Mouse (Mus musculus) ovary, postnatal 14 days (tissue): ENCODE data around the gene Loxl1.
"Not testable (repeated sequence)": the region's sequence is repeated elsewhere in the genome, so short reads cannot be mapped to it uniquely, and the experiment has no call there.

Experiments used
- DNase-seq: peaks from one replicate; pipeline ENCODE4 v3.0.0; 2022; ENCODE audit warnings: low spot score

Loxl1 gene

DNA sequence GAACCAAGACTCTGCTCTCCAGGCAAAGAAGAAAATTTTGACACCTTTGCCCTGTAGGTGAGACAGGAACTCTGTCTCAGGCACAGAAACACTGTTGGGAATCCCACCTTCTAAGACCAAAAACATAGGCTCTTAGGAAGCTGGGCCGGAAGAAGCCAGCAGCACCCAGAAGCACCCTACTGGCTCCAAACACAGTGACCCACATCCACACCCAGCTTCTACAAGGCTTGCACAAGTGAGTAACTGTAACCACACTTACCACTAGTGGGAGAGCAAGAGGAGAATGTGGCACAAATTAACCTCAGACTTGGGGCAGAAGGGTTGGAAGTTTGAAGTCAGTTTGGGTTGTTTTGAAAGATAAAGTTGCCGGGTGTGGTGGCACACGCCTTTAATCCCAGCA lies 37.2 kb downstream of the Loxl1 start:
- no peak for DNase-seq

DNA sequence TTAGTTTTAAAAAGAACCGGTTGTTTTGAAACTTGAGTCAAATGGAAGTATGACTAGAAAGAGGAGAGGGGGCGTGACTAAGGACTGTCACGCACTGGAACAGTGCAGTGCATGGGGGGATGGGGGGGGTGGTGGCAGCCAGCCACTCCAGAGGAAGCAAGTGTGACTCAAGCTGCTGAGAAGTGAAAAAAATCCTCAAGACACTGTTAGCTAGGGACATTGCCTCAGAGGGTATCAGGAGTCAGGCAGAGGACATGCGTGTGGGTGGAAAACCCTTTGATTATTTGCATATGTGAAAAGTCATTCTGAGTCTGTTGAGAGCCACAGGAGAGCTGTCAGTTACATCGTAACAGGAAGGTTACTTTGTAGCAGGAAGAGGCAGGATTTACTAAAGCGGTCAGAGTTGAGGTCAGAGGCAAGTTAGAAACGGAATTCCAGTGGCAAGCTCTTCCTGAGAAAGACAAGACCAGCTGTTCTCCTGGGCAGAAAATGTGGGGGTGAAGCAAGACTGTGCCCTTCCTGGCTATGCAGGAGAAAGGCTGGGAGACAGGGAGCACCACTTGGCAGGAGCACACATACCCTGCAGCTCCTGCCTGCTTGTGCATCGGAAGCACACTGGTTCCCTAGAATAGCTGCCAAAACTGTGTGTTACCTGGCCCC lies 37.7 kb downstream of the Loxl1 start:
- DNase-seq = no peak

DNA sequence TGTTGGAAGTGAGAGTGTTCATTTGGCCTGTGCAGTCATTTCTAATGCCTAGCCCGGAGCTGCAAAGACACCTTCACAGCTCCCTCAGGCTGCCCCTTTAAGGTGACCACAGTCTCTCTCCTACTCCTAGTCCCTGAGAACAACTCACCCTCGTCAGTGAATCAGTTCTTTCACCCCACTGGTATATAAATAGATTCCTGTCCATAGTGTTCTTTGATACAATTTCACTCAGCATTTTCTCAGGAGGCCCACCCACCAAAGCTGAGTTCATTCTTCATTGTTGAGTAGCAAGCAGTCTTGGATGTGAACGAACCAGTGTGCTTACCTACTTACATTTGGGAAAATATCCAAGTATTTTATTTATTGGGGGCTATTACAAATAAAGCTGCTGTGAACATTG lies 38.4 kb downstream of the Loxl1 start:
- DNase-seq = no peak

DNA sequence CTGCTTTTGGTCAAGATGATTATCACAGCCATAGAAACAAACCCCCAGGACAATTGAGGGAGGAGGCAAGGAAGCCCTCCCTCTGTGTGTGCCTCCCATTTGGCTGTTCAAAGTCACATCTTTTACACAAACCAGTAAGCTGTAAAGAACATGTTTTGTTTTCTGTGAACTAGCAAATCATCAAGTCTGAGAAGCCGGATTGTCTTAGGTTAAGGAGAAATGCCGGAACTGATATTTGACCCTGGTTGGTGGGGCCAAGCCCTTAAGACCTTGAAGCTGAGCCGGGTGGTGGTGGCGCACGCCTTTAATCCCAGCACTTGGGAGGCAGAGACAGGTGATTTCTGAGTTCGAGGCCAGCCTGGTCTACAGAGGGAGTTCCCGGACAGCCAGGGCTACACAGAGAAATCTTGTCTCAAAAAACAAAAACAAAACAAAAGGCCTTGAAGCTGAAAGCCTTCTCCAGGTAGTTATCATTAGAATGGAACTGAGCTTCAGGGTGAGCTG lies 38.8 kb downstream of the Loxl1 start:
- no peak for DNase-seq

DNA sequence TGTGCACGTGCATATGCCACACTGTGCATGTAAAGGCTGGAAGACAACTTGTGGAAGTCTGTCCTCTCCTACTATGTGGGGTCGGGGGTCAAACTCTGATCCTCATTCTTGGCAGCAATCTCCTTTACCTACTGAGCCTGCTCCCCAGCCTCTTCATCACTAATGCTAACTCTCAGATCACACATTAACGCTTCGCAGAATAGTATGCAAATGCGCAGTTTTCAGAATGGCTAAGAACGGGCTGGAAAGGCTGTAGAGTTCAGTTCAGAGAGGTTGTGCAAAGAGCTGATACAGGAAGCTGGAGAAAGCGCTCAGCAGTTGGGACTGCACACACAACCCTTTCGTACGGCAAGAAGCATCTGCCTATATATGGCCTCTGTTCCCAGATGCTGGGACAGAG lies 40.1 kb downstream of the Loxl1 start:
- no peak for DNase-seq

DNA sequence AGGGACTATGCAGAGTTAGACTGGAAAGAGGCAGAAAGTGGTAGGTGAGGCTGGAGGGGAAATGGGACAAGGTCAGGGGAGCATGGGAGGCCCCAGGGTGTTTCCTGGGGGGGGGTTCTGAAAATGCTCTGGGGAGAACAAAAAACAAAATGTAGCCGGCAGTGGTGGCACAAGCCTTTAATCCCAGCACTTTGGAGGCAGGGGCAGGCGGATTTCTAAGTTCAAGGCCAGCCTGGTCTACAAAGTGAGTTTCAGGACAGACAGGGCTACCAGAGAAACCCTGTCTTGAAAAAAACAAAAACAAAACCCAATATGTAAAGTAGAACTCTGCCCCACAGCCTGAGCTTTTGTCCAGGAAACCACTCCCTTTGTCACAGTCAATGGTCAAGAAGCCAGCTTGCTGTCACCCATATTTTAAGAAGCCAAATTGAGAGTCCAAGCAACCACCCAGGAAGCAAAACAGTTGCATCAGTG lies 40.9 kb downstream of the Loxl1 start:
- no peak for DNase-seq

DNA sequence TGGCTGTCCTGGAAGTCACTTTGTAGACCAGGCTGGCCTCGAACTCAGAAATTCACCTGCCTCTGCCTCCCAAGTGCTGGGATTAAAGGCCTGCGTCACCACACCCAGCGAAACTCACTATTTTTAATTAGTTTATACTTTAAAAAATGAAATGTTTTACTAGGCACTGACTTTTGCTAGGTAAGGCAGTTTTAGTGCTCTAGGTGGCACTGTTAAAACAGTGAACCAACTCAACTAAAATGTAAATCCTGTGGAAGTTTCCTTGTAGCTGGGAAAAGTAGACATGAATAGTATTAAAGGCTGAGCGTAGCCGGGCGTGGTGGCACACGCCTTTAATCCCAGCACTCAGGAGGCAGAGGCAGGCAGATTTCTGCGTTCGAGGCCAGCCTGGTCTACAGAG lies 41.4 kb downstream of the Loxl1 start:
- DNase-seq = not testable (repeated sequence)

DNA sequence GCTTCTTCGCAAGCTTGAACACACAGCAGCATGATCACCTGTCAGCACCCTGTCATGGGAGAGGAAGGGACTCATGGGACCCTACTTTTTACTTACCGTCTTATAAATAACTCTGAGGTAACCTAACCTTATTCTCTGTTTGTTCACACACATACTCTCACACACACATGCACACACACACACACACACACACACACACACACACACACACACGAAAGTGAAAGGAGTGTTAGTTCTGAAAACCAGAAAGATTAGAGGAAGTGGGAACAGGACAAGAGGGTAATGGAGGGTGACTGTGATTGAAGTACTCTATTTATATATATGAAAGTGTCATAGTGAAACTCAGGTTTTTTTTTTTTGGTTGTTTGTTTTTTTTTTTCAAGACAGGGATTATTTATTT lies 41.9 kb downstream of the Loxl1 start:
- no peak for DNase-seq

DNA sequence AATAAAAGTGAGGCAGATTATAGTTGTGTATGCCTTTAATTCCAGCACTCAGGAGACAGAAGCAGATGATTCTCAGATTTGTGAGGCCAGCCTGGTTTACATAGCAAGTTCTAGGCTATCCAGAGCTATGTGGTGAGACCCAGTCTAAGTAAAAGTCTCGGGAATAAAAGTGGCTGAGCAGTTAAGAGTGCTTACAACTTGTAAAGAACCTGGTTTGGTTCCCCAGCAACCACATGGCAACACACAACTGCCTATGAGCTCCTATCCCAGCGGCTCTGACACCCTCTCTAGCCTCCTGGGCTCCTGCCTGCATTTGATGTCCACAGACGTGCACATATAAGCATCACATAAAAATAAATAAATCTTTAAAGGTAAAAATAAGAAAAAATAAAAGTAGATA lies 42.9 kb downstream of the Loxl1 start:
- DNase-seq = no peak

DNA sequence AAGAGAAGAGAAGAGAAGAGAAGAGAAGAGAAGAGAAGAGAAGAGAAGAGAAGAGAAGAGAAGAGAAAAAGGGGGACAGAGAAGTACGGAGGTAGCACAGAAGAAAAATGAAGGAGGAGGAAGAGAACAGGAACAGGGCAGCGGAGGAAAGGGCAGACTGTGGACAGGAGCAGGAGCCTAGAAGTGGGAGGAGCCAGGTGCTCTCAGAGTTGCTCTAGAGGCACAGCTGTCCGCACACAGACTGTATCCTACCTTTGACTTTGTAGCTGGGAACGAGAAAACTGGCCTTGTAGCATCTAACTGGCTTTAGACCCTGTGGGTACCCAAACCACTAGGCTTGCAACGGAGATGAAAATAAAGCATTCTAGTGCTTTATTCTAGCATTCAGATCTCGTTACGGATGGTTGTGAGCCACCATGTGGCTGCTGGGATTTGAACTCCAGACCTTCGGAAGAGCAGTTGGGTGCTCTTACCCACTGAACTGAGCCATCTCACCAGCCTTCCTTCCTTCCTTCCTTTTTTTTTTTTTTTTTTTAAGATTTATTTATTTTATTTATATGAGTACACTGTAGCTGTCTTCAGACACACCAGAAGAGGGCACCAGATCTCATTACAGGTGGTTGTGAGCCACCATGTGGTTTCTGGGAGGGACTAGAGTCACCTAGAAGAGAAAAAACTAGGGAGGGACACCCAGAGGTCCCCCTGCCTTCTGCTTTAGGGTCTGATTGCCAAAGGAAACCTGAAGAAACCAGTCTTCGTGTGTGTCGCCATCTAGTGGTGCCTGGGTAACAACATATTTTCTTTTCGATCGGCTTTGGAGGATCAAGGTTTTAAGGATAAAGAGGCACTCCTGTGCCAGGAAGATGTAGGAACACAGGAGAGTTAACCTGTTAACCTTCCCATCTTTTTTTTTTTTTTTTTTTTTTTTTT lies 44.3 kb downstream of the Loxl1 start:
- DNase-seq = peak; percentile 38

DNA sequence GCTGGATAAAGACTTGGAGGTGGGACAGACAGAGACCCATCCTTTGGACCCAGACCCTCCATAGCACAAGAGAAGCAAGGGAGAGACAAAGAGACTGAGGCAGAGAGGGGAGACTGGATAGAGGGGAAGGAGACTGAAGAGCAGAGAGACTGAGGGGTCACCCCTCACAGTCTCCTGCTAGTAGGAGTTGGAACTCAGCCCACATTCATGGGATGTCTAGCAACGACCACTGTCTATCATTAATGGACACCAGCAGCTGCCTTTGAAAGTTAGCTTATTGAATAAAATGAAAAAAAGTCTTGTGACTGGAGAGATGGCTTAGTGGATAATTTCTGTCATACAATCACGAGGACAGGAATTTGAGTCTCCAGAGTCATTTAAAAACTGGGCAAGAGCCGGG lies 45.9 kb downstream of the Loxl1 start:
- DNase-seq = no peak

DNA sequence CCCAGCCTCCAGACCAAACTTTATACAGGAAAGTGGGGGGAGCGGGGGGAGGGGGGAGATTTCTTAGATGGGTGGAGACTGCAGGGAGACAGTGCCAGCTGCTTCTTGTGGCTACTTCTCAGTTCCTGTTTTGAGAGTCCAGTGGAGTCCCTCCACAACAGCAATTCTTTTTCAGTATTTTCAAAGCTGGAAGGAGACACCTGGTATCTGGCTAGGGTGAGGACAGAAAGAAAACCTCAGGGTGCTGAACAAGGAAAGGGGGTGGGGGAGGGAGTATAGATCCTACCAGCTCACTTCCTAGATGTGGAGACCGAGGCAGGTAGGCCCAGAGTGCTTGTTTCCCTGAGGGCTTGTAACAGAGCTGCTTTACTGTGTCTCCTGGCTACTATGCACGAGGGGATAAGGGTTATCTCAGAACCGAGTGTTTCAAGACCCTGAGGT lies 46.4 kb downstream of the Loxl1 start:
- DNase-seq = no peak

DNA sequence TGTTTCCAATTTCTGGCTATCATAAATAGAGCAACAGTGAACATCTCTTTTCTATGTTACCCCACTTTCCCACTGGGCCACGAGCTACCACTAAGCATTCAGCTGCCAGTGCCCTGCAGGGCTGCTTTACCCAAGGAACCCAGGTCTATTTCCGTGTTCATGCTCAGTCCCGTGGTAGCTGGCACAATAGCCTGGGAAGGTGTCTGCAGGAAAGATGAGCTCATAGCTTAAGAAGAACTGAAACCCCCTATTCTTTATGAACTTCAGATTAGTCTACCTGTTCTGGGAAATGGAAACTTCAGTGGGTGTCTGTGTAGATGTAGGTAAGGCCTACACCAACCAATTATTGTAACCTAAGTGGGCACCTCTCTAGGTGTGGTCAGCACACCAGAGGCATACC lies 47.6 kb downstream of the Loxl1 start:
- DNase-seq = no peak

DNA sequence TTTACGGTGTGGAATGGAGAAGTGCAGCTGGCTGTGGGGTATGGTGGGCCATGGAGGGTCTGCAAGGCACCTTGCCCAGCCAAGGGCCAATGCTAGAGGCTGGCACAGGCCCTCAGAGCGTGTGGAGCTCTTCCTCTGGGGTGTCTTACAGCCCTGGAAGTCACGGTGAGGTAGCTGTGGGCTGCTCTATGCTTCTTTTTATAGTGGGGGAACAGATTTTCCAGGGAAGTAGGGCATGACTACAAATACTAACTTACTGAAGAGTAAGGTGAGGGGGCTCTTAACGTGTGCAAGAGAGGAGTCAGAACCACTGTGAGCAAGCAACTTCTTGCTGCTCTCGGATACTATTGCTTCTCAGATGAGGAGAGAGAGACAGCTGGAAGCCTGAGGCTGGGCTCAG lies 50.5 kb downstream of the Loxl1 start:
- no peak for DNase-seq

DNA sequence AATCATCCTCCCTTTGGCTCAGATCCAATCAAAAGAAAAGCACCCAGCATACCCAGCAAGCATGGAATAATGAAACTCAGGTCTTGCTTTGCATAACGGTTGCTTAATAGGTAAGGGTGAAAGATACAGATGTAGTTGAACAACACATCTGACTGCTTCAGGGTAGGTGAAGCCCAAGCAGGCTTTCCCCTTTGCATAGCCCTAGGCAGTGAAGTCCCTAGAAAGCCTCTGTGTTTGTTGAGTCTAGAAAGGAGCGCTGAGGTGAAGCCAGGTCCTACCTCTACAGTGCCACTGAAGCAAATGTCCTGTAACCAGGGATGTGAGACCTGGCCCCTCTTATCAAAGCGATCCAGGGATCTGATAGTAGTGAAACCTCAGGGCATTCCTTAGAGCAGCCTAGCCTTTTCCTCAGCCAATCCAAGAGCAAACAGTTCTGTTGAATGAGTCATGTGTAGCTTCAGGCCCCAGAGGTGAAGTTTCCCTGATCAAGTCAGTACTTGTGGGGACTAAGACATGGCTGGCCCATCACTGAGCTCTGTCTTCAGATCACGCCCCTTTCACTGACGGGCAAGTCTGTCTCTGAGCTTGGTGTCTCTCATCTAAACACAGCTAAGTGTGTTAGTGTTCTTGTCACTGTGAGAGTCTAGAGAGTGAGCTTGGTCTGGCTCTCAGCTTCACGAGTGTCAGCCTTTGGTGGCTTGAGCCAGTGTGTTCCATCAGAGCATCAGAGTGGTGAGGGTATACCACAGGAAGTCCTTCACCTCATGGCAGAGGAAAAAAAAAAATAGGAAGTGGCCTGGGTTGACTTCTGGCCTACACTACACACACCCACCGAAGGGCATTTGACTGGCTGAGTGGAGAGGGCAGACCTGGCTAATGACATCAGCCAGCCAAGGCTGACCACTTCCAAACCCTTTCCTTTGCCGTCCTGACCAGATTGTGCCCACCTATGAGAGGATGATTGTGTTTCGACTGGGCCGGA lies 57.0 kb downstream of the Loxl1 start:
- no peak for DNase-seq

DNA sequence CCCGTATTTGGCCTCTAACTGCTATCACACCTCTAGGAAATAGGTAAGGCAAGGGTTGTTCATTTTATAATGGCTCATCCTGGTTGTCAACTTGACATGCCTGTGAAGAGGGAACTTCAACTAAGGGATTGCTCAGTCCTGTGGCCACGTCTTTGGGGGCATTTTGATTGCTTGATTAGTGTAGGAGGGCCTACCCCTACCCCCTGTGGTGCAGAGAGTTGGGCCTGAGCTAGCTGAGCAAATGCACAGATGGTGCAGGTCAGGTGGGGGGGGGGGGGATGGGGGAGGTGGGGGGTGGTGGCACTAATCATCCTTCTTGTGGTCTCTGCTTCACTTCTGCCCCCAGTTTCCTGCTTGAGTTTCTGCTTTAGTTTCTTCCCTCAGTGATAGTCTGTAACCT lies 57.9 kb downstream of the Loxl1 start:
- DNase-seq = no peak

DNA sequence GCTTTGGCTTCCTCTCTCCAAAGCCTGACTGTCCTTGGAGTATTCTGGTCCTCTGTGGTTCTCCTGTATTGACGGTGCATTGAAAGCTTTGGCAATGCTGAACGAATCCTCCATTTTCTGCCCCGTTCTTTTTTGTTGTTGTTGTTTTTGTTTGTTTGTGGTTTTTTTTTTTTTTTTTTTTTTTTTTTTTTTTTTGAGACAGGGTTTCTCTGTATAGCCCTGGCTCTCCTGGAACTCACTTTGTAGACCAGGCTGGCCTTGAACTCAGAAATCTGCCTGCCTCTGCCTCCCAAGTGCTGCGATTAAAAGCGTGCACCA lies 59.2 kb downstream of the Loxl1 start:
- DNase-seq = not testable (repeated sequence)

DNA sequence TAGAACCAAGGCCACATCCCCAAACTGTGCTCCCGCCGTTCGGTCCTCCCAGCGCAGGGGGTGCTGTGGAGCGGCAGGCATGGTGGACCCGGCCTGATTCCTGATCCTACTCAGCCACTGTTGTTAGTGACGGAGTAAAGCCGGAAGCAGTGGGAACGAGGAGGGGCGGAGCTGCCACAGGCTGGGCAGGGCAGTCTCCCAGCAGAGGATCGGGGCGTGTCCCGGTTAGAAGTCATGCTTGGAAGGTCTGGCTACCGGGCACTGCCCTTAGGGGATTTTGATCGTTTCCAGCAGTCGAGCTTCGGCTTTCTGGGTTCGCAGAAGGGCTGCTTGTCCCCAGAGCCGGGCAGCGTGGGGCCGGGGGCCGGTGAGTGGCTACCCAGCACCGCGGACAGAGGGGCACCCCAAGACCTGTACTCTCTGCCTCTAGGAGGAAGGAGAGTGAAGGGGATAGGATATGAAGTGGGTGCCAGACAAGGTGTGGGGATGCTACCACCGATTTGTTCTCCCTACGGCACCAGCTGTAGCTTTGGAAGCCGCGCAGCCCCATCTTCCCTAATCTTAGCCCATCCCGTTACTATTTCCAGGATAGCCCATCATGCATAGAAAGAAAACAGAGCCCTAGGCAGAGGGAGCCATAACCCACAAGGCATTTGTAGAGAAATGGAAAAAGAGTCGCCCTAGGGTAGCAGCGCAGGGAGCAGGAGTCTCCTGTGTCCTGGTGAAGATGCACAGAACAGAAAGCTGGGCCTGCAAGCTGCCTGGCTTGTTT lies 59.8 kb downstream of the Loxl1 start, which contains the start of gene Stoml1:
Gene Stoml1, plus strand, starts transcription at position 132 of the 772 bp plus-strand sequence.
- DNase-seq = peak; percentile 93

DNA sequence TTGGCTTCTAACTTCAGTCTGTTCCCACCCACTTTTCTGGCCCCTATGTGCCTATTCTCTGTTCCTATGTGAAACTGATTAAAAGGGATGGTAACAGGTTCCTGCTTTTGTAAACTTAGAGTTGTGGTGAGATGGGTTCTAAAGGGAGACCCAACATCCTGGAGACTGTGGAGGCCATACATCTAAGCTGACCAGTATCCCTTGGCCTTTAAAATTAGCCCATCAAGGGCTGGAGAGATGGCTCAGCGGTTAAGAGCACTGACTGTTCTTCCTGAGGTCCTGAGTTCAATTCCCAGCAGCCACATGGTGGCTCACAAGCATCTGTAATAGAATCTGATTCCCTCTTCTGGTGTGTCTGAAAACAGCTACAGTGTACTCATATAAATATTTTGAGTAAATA lies 62.3 kb downstream of the Loxl1 start:
- not testable (repeated sequence) for DNase-seq

DNA sequence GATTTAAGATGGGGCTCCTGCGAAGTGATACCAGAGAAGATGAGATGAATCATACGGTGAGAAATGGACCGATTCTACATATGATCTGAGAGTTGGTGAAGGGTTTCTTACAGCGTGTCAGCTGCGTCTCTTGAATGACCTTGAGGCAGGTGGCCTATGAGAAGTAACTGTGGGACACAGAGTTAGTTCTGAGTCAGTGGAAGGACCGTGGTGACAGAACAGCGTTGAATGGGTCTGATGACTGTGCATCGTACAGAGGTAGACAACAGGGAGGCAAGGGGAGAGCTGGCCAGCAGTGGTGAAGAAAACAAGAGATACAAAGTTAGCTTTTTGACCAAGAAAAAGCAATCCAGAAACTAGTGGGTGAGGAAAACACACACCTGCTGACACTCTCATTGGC lies 62.7 kb downstream of the Loxl1 start:
- no peak for DNase-seq

DNA sequence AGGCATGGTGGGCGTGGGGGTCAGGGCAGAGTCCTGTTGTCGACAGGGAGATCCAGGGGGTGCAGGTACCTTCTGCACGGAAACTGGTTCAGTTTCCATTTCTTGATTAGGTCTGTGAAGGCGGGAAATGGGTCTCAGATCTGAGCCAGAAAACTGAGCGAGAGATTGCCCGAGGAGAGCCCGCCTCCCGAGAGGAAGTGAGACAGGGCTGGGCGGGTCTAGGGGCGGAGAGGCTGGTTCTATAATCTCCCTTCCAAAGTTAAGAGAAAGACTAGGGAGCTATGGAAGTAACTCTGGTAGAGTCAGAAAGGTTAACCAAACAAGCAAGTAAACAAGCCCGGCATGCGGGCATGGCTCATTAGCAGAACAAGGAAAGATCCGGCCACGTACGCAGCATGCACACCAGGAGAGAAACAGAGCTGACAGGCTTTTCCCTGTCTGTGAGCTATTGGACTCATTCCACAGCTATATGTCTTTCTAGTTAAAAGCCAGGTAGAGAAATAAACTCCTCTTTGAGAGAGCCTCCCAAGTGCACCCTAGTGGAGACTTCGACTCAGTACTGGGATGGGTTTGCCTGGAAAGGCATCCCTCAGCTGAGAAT lies 63.3 kb downstream of the Loxl1 start, which contains the start of gene Pml:
Gene Pml, minus strand, starts transcription at position 195 of the 601 bp plus-strand sequence.
- peak; percentile 58 for DNase-seq
